Mouse (Mus musculus) cerebellum, adult 2 months (tissue): Measurements from ENCODE around the gene Pfkfb4.

ENCODE experiments used
- CTCF ChIP-seq: fragments of 200-500 bp; IDR thresholded peaks from 2 replicates; pipeline ENCODE4 v1.5.1; 2011; ENCODE audit warnings: low read depth, mild to moderate bottlenecking, control low read depth, low read length, moderate library complexity, borderline replicate concordance; ENCODE audit not compliant: insufficient read depth
- POLR2A ChIP-seq: fragments of 200-500 bp; IDR thresholded peaks from 2 replicates; pipeline ENCODE4 v1.6.1; 2011; ENCODE audit warnings: low read length, control low read depth, borderline replicate concordance; ENCODE audit not compliant: insufficient read depth

GRCm38 (mm10) chr9:109008081-109008480, 16.5 kb downstream of the Pfkfb4 start:
- TF ChIP-seq CTCF (no peak), POLR2A (no peak)
